Mouse (Mus musculus) forebrain, postnatal 0 days (tissue): ENCODE measurements around the gene Gm3072. TPM values are rescaled to one million over a fixed set of nuclear protein-coding genes. Genes with fewer than 3 reads are reported as not detected.

ENCODE experiments used
- polyA plus RNA-seq: library from polyadenylated mRNA; unstranded; fragments of >200 nt; fragmentation: Nextera tagmentation; extraction: Ambion mirVana; gene quantifications from 2 replicates; pipeline ENCODE4 v1.2.1, GENCODE M21; 2015
- total RNA-seq: library from RNA; depleted of rRNA; stranded (reverse); fragments of >200 nt; gene quantifications from 2 replicates; pipeline ENCODE4 v1.2.3, GENCODE M21; 2014; rRNA removed

Gm3072 gene
- total and polyA plus RNA-seq, 2 experiments from 2014 or later, result not detected

Other genes starting within 250 kb of the Gm3072 start
- not detected in 2 replicates for gene Gm7945, start 238.2 kb downstream of the Gm3072 start, total RNA-seq
- not detected in 2 replicates for gene Gm7945, start 238.2 kb downstream of the Gm3072 start, polyA plus RNA-seq
- gene Gm6482, start 216.3 kb downstream of the Gm3072 start, total RNA-seq, result not detected in 2 replicates
- not detected in 2 replicates for gene Gm6482, start 216.3 kb downstream of the Gm3072 start, polyA plus RNA-seq
- gene Gm7954, start 171.1 kb downstream of the Gm3072 start, total RNA-seq, result not detected in 2 replicates
- gene Gm7954, start 171.1 kb downstream of the Gm3072 start, polyA plus RNA-seq, result not detected in 2 replicates
- gene Gm3486, start 135.1 kb downstream of the Gm3072 start, total RNA-seq, result not detected in 2 replicates
- gene Gm3486, start 135.1 kb downstream of the Gm3072 start, polyA plus RNA-seq, result not detected in 2 replicates
- gene Gm7970, start 69.0 kb downstream of the Gm3072 start, total RNA-seq, result not detected in 2 replicates
- gene Gm7970, start 69.0 kb downstream of the Gm3072 start, polyA plus RNA-seq, result not detected in 2 replicates
- not detected in 2 replicates for gene 1700049E17Rik2, start 51.4 kb downstream of the Gm3072 start, total RNA-seq
- gene 1700049E17Rik2, start 51.4 kb downstream of the Gm3072 start, polyA plus RNA-seq, result not detected in 2 replicates
- gene Gm3676, start 21.9 kb upstream of the Gm3072 start, total RNA-seq, result not detected in 2 replicates
- not detected in 2 replicates for gene Gm3676, start 21.9 kb upstream of the Gm3072 start, polyA plus RNA-seq
- gene Gm8068, start 77.3 kb upstream of the Gm3072 start, total RNA-seq, result not detected in 2 replicates
- not detected in 2 replicates for gene Gm8068, start 77.3 kb upstream of the Gm3072 start, polyA plus RNA-seq
- gene Gm7929, start 126.0 kb upstream of the Gm3072 start, total RNA-seq, result not detected in 2 replicates
- not detected in 2 replicates for gene Gm7929, start 126.0 kb upstream of the Gm3072 start, polyA plus RNA-seq
- gene Gm47189, start 147.8 kb upstream of the Gm3072 start, total RNA-seq, result not detected in 2 replicates
- not detected in 2 replicates for gene Gm47189, start 147.8 kb upstream of the Gm3072 start, polyA plus RNA-seq